Mouse (Mus musculus): ENCODE measurements at regions not wholly inside any gene's neighbourhood (a gene's known extent, or its start where the extent isn't known, plus 50 kb on each side); places are given as distances from the start of the nearest gene placed in this dataset.

GRCm38 (mm10) chr4:8005155-8005554 is 233.7 kb downstream of the Car8 start:
- ATAC-seq (replicated peaks; ENCODE audit: insufficient number of reproducible peaks, low FRiP score, low TSS enrichment, low read depth): no peak; the same call in 1 of the 2 replicates
- 17% methylated on average over 1 of the region's 1 CpGs for WGBS

GRCm38 (mm10) chr4:7997575-7997953 is 241.3 kb downstream of the Car8 start:
- no peak for DNase-seq (ENCODE audit: low spot score)
- Histone ChIP-seq H3K4me1 (ENCODE audit: control insufficient read depth, insufficient read depth, low read length) (no peaks in the 10 kb centered on the region), H3K4me2 (ENCODE audit: low read depth, low read length) (no peak overlapping the region)

More at GRCm38 (mm10) chr4:8005155-8005554, 233.7 kb downstream of the Car8 start:
- Histone ChIP-seq H3K9ac (replicated peaks; ENCODE audit: low read length) (no peak overlapping the region), H3K4me3 (ENCODE audit: low read depth, low read length) (no peak overlapping the region), H3K9me3 (replicated peaks; ENCODE audit: control insufficient read depth, low read length) (no peaks in the 10 kb centered on the region), H3K4me1 (ENCODE audit: control insufficient read depth, insufficient read depth, low read length) (no peaks in the 10 kb centered on the region), H3K27ac (replicated peaks; ENCODE audit: low read depth, low read length) (no peak overlapping the region), H3K36me3 (replicated peaks; ENCODE audit: control insufficient read depth, insufficient read depth, low read depth, low read length) (no peaks in the 10 kb centered on the region), H3K27me3 (ENCODE audit: control insufficient read depth, insufficient read depth, low read length) (no peaks in the 10 kb centered on the region), H3K4me2 (ENCODE audit: low read depth, low read length) (no peak overlapping the region)
- peak; percentile 77 for DNase-seq (ENCODE audit: low spot score)

GRCm38 (mm10) chr4:7996923-7997574 is 241.8 kb downstream of the Car8 start:
- Histone ChIP-seq H3K27me3 (ENCODE audit: control insufficient read depth, insufficient read depth, low read length) (no peaks in the 10 kb centered on the region), H3K9ac (replicated peaks; ENCODE audit: low read length) (no peak overlapping the region), H3K27ac (replicated peaks; ENCODE audit: low read depth, low read length) (no peak overlapping the region), H3K36me3 (replicated peaks; ENCODE audit: control insufficient read depth, insufficient read depth, low read depth, low read length) (no peaks in the 10 kb centered on the region), H3K4me3 (ENCODE audit: low read depth, low read length) (no peak overlapping the region), H3K4me1 (ENCODE audit: control insufficient read depth, insufficient read depth, low read length) (no peaks in the 10 kb centered on the region), H3K4me2 (ENCODE audit: low read depth, low read length) (no peak overlapping the region), H3K9me3 (replicated peaks; ENCODE audit: control insufficient read depth, low read length) (no peaks in the 10 kb centered on the region)
- ATAC-seq (replicated peaks; ENCODE audit: insufficient number of reproducible peaks, low FRiP score, low TSS enrichment, low read depth) (no peak), DNase-seq (ENCODE audit: low spot score) (peak; percentile 25)
- WGBS: 63% methylated on average over 6 of the region's 6 CpGs

More at GRCm38 (mm10) chr4:7997575-7997953, 241.3 kb downstream of the Car8 start:
- H3K36me3 ChIP-seq (replicated peaks; ENCODE audit: control insufficient read depth, insufficient read depth, low read depth, low read length): no peaks in the 10 kb centered on the region
- ATAC-seq (replicated peaks; ENCODE audit: insufficient number of reproducible peaks, low FRiP score, low TSS enrichment, low read depth): no peak
- H3K27me3 ChIP-seq (ENCODE audit: control insufficient read depth, insufficient read depth, low read length): no peaks in the 10 kb centered on the region
- H3K9ac ChIP-seq (replicated peaks; ENCODE audit: low read length): no peak overlapping the region
- no peaks in the 10 kb centered on the region for H3K9me3 ChIP-seq (replicated peaks; ENCODE audit: control insufficient read depth, low read length)
- H3K27ac ChIP-seq (replicated peaks; ENCODE audit: low read depth, low read length): no peak overlapping the region
- no peak overlapping the region for H3K4me3 ChIP-seq (ENCODE audit: low read depth, low read length)

GRCm38 (mm10) chr4:7992944-7993343 is 245.9 kb downstream of the Car8 start:
- H3K27ac ChIP-seq (replicated peaks; ENCODE audit: low read depth, low read length): no peak overlapping the region
- DNase-seq (ENCODE audit: low spot score) (no peak), ATAC-seq (replicated peaks; ENCODE audit: insufficient number of reproducible peaks, low FRiP score, low TSS enrichment, low read depth) (no peak)
- no peaks in the 10 kb centered on the region for H3K9me3 ChIP-seq (replicated peaks; ENCODE audit: control insufficient read depth, low read length)
- 76% methylated on average over 3 of the region's 3 CpGs for WGBS
- H3K9ac ChIP-seq (replicated peaks; ENCODE audit: low read length): no peak overlapping the region
- no peak overlapping the region for H3K4me2 ChIP-seq (ENCODE audit: low read depth, low read length)
- H3K36me3 ChIP-seq (replicated peaks; ENCODE audit: control insufficient read depth, insufficient read depth, low read depth, low read length): no peaks in the 10 kb centered on the region
- no peaks in the 10 kb centered on the region for H3K27me3 ChIP-seq (ENCODE audit: control insufficient read depth, insufficient read depth, low read length)
- H3K4me1 ChIP-seq (ENCODE audit: control insufficient read depth, insufficient read depth, low read length): no peaks in the 10 kb centered on the region
- H3K4me3 ChIP-seq (ENCODE audit: low read depth, low read length): no peak overlapping the region

GRCm38 (mm10) chr4:7987781-7988180 is 251.1 kb downstream of the Car8 start:
- Histone ChIP-seq H3K27me3 (ENCODE audit: control insufficient read depth, insufficient read depth, low read length) (no peaks in the 10 kb centered on the region), H3K9ac (replicated peaks; ENCODE audit: low read length) (no peak overlapping the region), H3K4me2 (ENCODE audit: low read depth, low read length) (no peak overlapping the region), H3K36me3 (replicated peaks; ENCODE audit: control insufficient read depth, insufficient read depth, low read depth, low read length) (no peaks in the 10 kb centered on the region), H3K9me3 (replicated peaks; ENCODE audit: control insufficient read depth, low read length) (no peaks in the 10 kb centered on the region), H3K27ac (replicated peaks; ENCODE audit: low read depth, low read length) (no peak overlapping the region), H3K4me3 (ENCODE audit: low read depth, low read length) (no peak overlapping the region), H3K4me1 (ENCODE audit: control insufficient read depth, insufficient read depth, low read length) (no peaks in the 10 kb centered on the region)
- peak; percentile 6 for DNase-seq (ENCODE audit: low spot score)
- ATAC-seq (replicated peaks; ENCODE audit: insufficient number of reproducible peaks, low FRiP score, low TSS enrichment, low read depth): no peak
- 96% methylated on average over 1 of the region's 1 CpGs for WGBS

GRCm38 (mm10) chr4:7987346-7987745 is 251.5 kb downstream of the Car8 start:
- H3K4me2 ChIP-seq (ENCODE audit: low read depth, low read length): no peak overlapping the region
- no peaks in the 10 kb centered on the region for H3K9me3 ChIP-seq (replicated peaks; ENCODE audit: control insufficient read depth, low read length)
- no peaks in the 10 kb centered on the region for H3K4me1 ChIP-seq (ENCODE audit: control insufficient read depth, insufficient read depth, low read length)
- no peaks in the 10 kb centered on the region for H3K27me3 ChIP-seq (ENCODE audit: control insufficient read depth, insufficient read depth, low read length)
- no peak overlapping the region for H3K4me3 ChIP-seq (ENCODE audit: low read depth, low read length)
- no peak for DNase-seq (ENCODE audit: low spot score)
- no peaks in the 10 kb centered on the region for H3K36me3 ChIP-seq (replicated peaks; ENCODE audit: control insufficient read depth, insufficient read depth, low read depth, low read length)
- no peak overlapping the region for H3K9ac ChIP-seq (replicated peaks; ENCODE audit: low read length)
- ATAC-seq (replicated peaks; ENCODE audit: insufficient number of reproducible peaks, low FRiP score, low TSS enrichment, low read depth): no peak
- no peak overlapping the region for H3K27ac ChIP-seq (replicated peaks; ENCODE audit: low read depth, low read length)
- WGBS: 81% methylated on average over 3 of the region's 3 CpGs

- Histone ChIP-seq H3K4me1 (ENCODE audit: control insufficient read depth, insufficient read depth, low read length) (no peaks in the 10 kb centered on the region), H3K4me3 (ENCODE audit: low read depth, low read length) (no peak overlapping the region), H3K36me3 (replicated peaks; ENCODE audit: control insufficient read depth, insufficient read depth, low read depth, low read length) (no peaks in the 10 kb centered on the region), H3K27me3 (ENCODE audit: control insufficient read depth, insufficient read depth, low read length) (no peaks in the 10 kb centered on the region), H3K9me3 (replicated peaks; ENCODE audit: control insufficient read depth, low read length) (no peaks in the 10 kb centered on the region), H3K9ac (replicated peaks; ENCODE audit: low read length) (no peak overlapping the region), H3K4me2 (ENCODE audit: low read depth, low read length) (no peak overlapping the region), H3K27ac (replicated peaks; ENCODE audit: low read depth, low read length) (no peak overlapping the region)
- no peak for ATAC-seq (replicated peaks; ENCODE audit: insufficient number of reproducible peaks, low FRiP score, low TSS enrichment, low read depth)
- DNase-seq (ENCODE audit: low spot score): no peak
- WGBS: 90% methylated on average over 6 of the region's 6 CpGs
Measured at GRCm38 (mm10) chr4:7984814-7985213, 254.0 kb downstream of the Car8 start.

GRCm38 (mm10) chr4:7979772-7980351 is 259.0 kb downstream of the Car8 start:
- Histone ChIP-seq H3K27ac (replicated peaks; ENCODE audit: low read depth, low read length) (no peak overlapping the region), H3K27me3 (ENCODE audit: control insufficient read depth, insufficient read depth, low read length) (no peaks in the 10 kb centered on the region), H3K9ac (replicated peaks; ENCODE audit: low read length) (no peak overlapping the region), H3K9me3 (replicated peaks; ENCODE audit: control insufficient read depth, low read length) (no peaks in the 10 kb centered on the region), H3K4me3 (ENCODE audit: low read depth, low read length) (no peak overlapping the region), H3K36me3 (replicated peaks; ENCODE audit: control insufficient read depth, insufficient read depth, low read depth, low read length) (no peaks in the 10 kb centered on the region), H3K4me1 (ENCODE audit: control insufficient read depth, insufficient read depth, low read length) (no peaks in the 10 kb centered on the region), H3K4me2 (ENCODE audit: low read depth, low read length) (no peak overlapping the region)
- DNase-seq (ENCODE audit: low spot score) (no peak), ATAC-seq (replicated peaks; ENCODE audit: insufficient number of reproducible peaks, low FRiP score, low TSS enrichment, low read depth) (no peak)
- 86% methylated on average over 12 of the region's 12 CpGs for WGBS

All from embryonic facial prominence, embryonic 11.5 days (tissue).